Mouse (Mus musculus) liver, embryonic 16.5 days (tissue): Measurements from ENCODE around the gene Gna14. TPM values are rescaled to one million over a fixed set of nuclear protein-coding genes. Genes with fewer than 3 reads are reported as not detected.

Experiments used
- ATAC-seq: fragments of 200-750 bp; cut with Nextera tagmentation; 2 replicates; pipeline ENCODE4 v1.8.0; 2017; ENCODE audit warnings: low read depth, mild to moderate bottlenecking, moderate number of reproducible peaks, moderate library complexity
- H3K27ac ChIP-seq: fragments of 300-500 bp; sonication (generic); 2 replicates; pipeline ENCODE4 v1.5.1; 2014; ENCODE audit warnings: mild to moderate bottlenecking, low read length
- H3K27me3 ChIP-seq: fragments of 300-500 bp; sonication (generic); 2 replicates; pipeline ENCODE4 v1.6.1; 2014; ENCODE audit warnings: low read depth, low read length, mixed read lengths; ENCODE audit not compliant: control insufficient read depth, insufficient read depth
- H3K36me3 ChIP-seq: fragments of 300-500 bp; sonication (generic); 2 replicates; pipeline ENCODE4 v1.6.1; 2014; ENCODE audit warnings: mild to moderate bottlenecking; ENCODE audit not compliant: control insufficient read depth, insufficient read depth
- H3K4me1 ChIP-seq: fragments of 300-500 bp; sonication (generic); 2 replicates; pipeline ENCODE4 v1.6.1; 2014; ENCODE audit warnings: low read depth, low read length, mixed read lengths; ENCODE audit not compliant: control insufficient read depth
- H3K4me2 ChIP-seq: fragments of 300-500 bp; sonication (generic); 2 replicates; pipeline ENCODE4 v1.6.1; 2014; ENCODE audit warnings: low read depth, low read length, mixed read lengths
- H3K4me3 ChIP-seq: fragments of 300-500 bp; sonication (generic); 2 replicates; pipeline ENCODE4 v1.5.1; 2014; ENCODE audit warnings: low read depth, mild to moderate bottlenecking, low read length
- H3K9ac ChIP-seq: fragments of 300-500 bp; sonication (generic); 2 replicates; pipeline ENCODE4 v1.6.1; 2014; ENCODE audit warnings: low read depth, low read length
- H3K9me3 ChIP-seq: fragments of 300-500 bp; sonication (generic); replicated peaks from 2 replicates; pipeline ENCODE4 v1.6.1; 2016; ENCODE audit warnings: low read length; ENCODE audit not compliant: control insufficient read depth
- WGBS: fragments of 180-500 bp; shearing (Covaris S2); extraction: QIAGEN DNeasy Blood & Tissue Kit; methylation state at CpG from one replicate; pipeline ENCODE4 v1.1.7; 2014; ENCODE audit not compliant: insufficient replicate concordance; 5-methylcytosine and 5-hydroxymethylcytosine counted together
- polyA plus RNA-seq: library from polyadenylated mRNA; unstranded; fragments of >200 nt; fragmentation: Nextera tagmentation; extraction: Ambion mirVana; gene quantifications from 2 replicates; pipeline ENCODE4 v1.2.1, GENCODE M21; 2015

Gene Gna14
- polyA plus RNA-seq, 1 experiment from 2014 or later: 0.72 TPM

DNA sequence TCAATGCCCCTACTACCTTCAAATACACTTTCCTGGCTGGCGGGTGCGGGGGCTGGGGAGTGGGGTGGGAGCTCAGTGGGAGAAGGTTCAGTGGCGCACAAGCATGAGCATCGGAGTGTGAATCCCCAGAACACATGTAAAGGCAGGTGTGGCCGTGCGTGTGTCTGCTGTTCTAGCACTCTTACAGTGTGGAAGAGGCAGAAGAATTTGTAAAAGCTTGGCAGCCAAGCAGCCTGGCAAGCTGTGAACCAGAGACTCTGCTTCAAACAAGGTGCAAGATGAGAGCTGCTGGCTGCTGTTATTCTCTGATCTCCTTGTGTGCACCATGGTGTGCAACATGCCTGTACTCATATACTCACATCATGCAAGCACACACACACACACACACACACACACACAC is 11.1 kb downstream of the Gna14 start:
- no peak overlapping the region for H3K4me2 ChIP-seq
- no peak overlapping the region for H3K9ac ChIP-seq
- H3K27ac ChIP-seq: no peak overlapping the region
- no peak for ATAC-seq
- 82% methylated on average over 6 of the region's 6 CpGs for WGBS
- peaks cover 4% of the 10 kb centered on the region for H3K4me1 ChIP-seq
- H3K27me3 ChIP-seq: no peaks in the 10 kb centered on the region
- no peaks in the 10 kb centered on the region for H3K36me3 ChIP-seq
- no peak overlapping the region for H3K4me3 ChIP-seq
- H3K9me3 ChIP-seq: no peaks in the 10 kb centered on the region

DNA sequence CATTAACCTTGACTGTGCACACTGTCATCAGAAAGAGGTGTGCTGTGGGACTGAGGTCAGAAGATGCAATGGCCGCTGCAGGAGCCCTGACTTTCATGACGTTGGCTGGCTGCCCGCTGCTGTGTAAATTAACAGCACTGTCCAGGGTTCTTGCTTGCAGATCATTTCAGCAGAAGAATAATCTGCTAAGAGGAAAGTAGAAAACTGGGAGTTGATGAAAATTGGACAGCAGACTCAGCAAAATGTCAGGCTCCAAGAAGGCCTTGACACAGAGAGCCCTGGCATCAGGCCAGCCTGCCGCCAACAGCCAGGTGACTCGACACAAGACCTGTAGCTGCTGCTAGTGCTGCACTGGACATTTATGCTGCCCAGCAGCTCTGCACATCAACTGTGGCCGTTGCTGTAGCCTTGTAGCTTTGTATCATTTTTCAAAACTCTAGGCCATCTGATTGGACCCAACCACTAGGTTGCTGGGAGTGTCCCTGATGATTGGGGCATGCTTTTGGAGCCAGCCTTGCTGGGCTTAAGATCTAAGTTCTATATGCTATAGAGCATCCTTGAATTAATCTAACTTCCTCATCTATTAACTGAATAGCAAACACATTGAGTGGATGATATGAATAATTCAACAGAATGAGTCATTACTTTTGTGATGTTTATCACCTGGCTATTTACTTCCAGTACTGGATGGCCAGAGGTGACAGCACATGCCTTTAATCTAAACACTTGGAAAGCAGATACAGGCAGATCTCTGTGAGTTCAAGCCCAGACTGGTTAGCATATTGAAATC is 12.5 kb downstream of the Gna14 start:
- H3K4me2 ChIP-seq: no peak overlapping the region
- H3K36me3 ChIP-seq: no peaks in the 10 kb centered on the region
- H3K9me3 ChIP-seq: no peaks in the 10 kb centered on the region
- no peak overlapping the region for H3K27ac ChIP-seq
- H3K4me1 ChIP-seq: peaks cover 4% of the 10 kb centered on the region
- WGBS: 62% methylated on average over 6 of the region's 6 CpGs
- no peak for ATAC-seq
- no peak overlapping the region for H3K4me3 ChIP-seq
- H3K9ac ChIP-seq: no peak overlapping the region
- H3K27me3 ChIP-seq: no peaks in the 10 kb centered on the region

DNA sequence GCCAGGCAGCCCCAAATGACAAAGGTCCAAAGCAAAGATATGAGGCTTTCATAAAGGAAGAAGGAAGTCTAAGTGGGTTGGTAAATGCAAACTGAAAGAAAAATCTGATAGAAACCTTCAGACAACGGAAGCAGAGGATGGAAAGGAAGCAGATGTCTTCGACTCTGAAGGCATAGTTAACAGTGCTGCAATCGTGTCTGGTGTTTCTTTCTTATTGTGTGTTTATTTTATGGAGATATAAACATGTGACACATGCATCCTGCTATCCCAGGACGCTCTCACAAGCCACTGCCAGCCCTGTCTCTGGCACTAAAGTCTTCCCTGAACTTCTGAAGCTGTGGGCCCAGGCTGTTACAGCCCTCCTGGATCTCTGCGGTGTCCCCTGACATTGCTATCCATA is 13.2 kb downstream of the Gna14 start:
- Histone ChIP-seq H3K4me3 (no peak overlapping the region), H3K36me3 (no peaks in the 10 kb centered on the region), H3K9ac (no peak overlapping the region), H3K4me1 (peaks cover 4% of the 10 kb centered on the region), H3K4me2 (no peak overlapping the region), H3K9me3 (no peaks in the 10 kb centered on the region), H3K27me3 (no peaks in the 10 kb centered on the region), H3K27ac (no peak overlapping the region)
- WGBS: 24% methylated on average over 5 of the region's 5 CpGs
- ATAC-seq: no peak

DNA sequence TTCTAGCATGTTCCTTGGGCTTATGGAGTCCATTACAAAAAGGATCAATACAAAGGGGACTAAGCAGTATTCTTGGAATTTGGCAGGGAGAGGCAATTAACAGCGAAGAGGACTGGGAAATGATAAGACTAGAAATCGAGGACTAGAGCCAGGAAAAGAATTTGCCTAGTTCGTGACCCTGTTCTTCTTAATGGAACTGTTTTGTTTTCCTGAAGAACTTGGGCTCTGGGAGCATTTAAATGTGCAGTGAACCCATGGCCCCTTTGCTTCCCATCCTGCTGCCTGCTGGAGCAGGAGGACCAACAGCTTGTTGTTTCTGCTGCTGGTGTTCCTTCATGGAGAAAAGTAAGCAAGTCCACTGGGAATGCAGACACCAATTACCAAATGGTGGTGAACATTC is 15.3 kb downstream of the Gna14 start:
- Histone ChIP-seq H3K9me3 (no peaks in the 10 kb centered on the region), H3K36me3 (no peaks in the 10 kb centered on the region), H3K27ac (no peak overlapping the region), H3K4me1 (peaks cover 4% of the 10 kb centered on the region), H3K4me2 (no peak overlapping the region), H3K9ac (no peak overlapping the region), H3K4me3 (no peak overlapping the region), H3K27me3 (no peaks in the 10 kb centered on the region)
- ATAC-seq: no peak
- 61% methylated on average over 3 of the region's 3 CpGs for WGBS

DNA sequence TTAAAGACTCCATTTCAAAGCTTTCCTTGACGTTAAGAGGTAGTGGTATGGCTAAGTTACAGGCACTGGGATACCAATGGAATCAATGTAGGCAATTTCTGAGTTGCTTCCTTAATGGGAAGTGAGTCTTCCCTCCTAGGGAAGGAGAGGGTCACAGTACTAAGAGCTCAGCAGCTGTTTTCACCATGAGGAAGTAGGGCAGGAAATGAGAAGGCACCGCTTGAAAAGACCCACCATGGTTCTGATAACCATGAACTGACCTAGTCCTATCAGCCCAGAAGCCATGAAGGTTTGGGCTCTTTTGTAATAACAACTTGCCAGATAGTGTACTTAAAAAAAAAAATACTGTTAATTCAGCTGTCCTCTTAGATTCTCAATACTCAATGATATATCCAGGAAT is 20.6 kb downstream of the Gna14 start:
- no peak overlapping the region for H3K4me3 ChIP-seq
- no peak for ATAC-seq
- H3K27ac ChIP-seq: no peak overlapping the region

DNA sequence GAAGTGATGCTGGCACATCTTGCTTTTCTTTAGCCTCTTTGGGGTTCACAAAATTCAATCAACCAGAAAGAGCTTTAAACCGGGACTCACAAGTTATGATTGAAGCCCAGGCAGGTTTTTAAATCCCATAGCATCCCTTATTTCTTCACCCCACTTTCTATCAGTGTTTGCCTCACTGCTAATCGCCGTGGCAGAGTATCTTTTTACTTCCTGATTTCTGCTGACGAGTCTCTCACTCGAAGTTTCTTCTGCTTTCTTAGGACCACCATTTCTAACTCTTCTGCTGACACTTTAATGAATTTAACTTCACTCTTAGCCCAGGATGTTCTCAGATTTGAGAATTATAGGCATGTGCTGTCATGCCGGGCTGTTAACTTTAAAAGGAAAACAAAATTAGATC is 21.6 kb downstream of the Gna14 start:
- no peak overlapping the region for H3K4me3 ChIP-seq
- H3K4me2 ChIP-seq: no peak overlapping the region
- no peak for ATAC-seq
- 19% methylated on average over 6 of the region's 6 CpGs for WGBS
- H3K36me3 ChIP-seq: no peaks in the 10 kb centered on the region
- no peaks in the 10 kb centered on the region for H3K9me3 ChIP-seq
- peaks cover 3% of the 10 kb centered on the region for H3K4me1 ChIP-seq
- no peak overlapping the region for H3K27ac ChIP-seq
- no peak overlapping the region for H3K9ac ChIP-seq
- H3K27me3 ChIP-seq: no peaks in the 10 kb centered on the region

More for the DNA sequence above, 20.6 kb downstream of the Gna14 start:
- Histone ChIP-seq H3K4me1 (peaks cover 3% of the 10 kb centered on the region), H3K9ac (no peak overlapping the region), H3K9me3 (no peaks in the 10 kb centered on the region), H3K36me3 (no peaks in the 10 kb centered on the region), H3K27me3 (no peaks in the 10 kb centered on the region), H3K4me2 (no peak overlapping the region)
- WGBS: 16% methylated on average over 2 of the region's 2 CpGs

DNA sequence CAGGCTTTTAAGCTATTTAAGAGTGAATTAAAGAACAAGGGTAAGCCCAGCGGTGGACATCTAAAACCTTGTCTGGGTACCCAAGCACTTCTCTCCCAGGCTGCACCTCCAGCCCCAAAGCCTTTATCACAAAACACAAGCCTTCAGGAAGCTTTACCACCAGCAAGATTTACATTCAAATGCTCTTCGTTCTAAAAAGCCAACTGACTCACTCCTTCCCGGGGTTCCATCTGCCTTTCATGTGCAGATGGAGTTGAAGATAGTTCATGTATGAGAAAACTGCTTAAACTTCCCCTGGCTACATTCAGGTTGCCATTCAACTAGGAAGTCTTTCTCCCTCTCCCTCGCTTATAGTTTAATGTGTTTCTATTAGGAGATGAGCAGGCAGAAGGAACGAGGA is 23.8 kb downstream of the Gna14 start:
- ATAC-seq: no peak
- Histone ChIP-seq H3K9me3 (no peaks in the 10 kb centered on the region), H3K4me2 (no peak overlapping the region), H3K27me3 (no peaks in the 10 kb centered on the region), H3K4me3 (no peak overlapping the region), H3K4me1 (peaks cover 3% of the 10 kb centered on the region), H3K9ac (no peak overlapping the region), H3K27ac (no peak overlapping the region), H3K36me3 (no peaks in the 10 kb centered on the region)
- WGBS: 28% methylated on average over 5 of the region's 5 CpGs

DNA sequence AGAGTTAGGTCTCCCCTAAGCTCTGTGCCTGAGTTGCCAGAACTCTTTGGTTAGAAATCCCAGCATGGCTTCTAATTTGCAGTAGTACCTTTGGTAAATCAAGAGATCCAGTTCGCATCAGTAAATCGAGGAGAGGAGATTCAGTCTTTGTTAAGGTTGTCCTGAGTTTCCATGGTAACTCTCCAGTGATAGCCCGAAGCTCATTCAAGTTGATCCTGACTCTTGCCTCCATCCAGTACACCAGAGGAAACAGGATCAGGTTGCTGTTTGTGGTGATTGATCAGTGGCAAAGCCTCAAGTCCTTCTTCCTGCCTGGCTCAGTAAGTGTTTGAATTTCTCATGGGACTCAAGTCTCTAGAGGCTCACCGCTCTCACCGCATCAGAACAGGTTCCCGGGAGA is 24.7 kb downstream of the Gna14 start:
- H3K9ac ChIP-seq: no peak overlapping the region
- H3K4me3 ChIP-seq: no peak overlapping the region
- ATAC-seq: no peak
- H3K27me3 ChIP-seq: no peaks in the 10 kb centered on the region
- no peaks in the 10 kb centered on the region for H3K36me3 ChIP-seq
- no peak overlapping the region for H3K4me2 ChIP-seq
- WGBS: 76% methylated on average over 6 of the region's 6 CpGs
- H3K9me3 ChIP-seq: no peaks in the 10 kb centered on the region
- peaks cover 3% of the 10 kb centered on the region for H3K4me1 ChIP-seq
- no peak overlapping the region for H3K27ac ChIP-seq

DNA sequence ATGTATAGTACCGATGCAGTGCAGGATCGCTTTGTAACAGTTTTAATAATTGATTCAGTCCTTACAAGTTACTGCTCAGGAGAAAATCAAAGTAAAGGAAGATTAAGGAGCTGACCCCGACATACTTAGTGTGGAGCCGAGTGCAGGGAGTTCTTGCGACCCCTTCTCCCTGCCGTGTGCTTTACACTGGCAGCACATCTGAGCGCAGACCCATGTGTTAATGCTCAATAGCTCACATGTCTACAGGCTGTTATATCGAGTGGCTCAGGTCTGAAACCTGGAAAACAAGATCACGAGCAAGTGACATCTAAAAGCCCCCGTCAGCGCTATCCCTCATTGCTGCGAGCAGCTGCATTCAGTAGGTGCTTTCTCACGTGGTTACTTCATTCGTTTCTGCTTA is 25.3 kb downstream of the Gna14 start:
- H3K27ac ChIP-seq: no peak overlapping the region
- H3K4me2 ChIP-seq: no peak overlapping the region
- H3K36me3 ChIP-seq: no peaks in the 10 kb centered on the region
- no peak for ATAC-seq
- no peak overlapping the region for H3K9ac ChIP-seq
- no peaks in the 10 kb centered on the region for H3K27me3 ChIP-seq
- peaks cover 3% of the 10 kb centered on the region for H3K4me1 ChIP-seq
- H3K4me3 ChIP-seq: no peak overlapping the region
- WGBS: 80% methylated on average over 14 of the region's 14 CpGs
- H3K9me3 ChIP-seq: no peaks in the 10 kb centered on the region
